Mouse (Mus musculus) layer of hippocampus, adult 9-11 months (tissue): ENCODE results near the gene Slc36a3.

Experiments used
- DNase-seq: peaks from one replicate; pipeline ENCODE4 v3.0.0; 2022

The Slc36a3 gene

DNA sequence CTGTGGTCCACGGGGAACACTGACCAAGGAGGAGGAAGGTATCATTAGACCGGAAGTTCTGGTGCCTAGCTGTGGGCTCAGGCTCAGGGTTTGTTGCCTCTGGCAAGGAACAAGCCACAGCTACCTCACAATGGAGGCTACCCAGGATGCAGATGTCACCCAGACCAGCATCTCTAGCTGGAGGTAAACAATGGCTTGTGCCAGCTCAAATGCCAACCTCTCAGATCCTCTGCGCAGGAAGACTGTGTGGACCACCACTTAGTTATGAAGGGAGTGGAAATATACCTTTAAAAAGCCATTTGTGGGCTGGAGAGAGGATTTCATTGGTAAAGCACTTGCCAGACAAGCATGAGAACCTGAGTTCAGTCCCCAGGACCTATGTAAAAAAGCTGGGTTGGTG lies at the start of gene Slc36a3:
Slc36a3 (minus strand) TSS at position 101 of the 400 bp plus-strand sequence.
- DNase-seq = no peak

DNA sequence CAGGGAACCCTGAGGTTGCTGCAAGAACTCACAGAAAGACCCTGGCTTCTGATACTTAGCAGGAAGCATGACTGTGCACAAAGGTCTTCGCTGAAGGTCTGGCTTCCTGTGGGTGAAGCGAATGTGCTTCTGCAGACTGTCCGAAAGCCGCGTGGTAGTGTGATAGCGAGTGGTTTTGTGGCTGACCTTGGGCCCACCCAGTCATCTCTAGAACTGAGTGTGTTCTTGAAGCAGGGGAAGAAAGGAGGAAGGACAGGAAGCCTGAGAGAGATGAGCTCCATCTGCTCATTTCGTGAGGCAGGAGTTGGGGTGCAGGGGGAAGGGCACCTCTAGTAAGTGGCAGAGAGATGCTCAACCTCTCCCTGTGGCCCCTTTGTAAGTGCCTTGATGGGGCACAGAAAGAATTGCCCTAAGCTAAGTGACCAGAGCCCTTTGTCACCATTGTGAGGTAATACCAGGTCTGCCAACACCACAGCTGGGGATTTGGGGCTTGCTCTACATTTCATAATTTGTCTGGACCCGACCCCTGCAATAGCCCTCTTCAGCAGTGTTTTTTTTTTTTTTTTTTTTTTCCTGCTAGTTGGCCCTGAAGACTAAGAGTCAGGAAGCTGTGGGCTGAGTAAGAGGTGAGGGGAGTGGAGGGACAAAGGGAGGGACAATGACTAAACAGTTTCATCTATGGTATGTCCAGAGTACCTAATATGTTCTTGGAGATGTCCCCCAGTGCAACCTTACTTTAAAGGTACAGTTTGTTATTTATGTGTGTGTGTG lies 46.4 kb upstream of the Slc36a3 start:
- no peak for DNase-seq

DNA sequence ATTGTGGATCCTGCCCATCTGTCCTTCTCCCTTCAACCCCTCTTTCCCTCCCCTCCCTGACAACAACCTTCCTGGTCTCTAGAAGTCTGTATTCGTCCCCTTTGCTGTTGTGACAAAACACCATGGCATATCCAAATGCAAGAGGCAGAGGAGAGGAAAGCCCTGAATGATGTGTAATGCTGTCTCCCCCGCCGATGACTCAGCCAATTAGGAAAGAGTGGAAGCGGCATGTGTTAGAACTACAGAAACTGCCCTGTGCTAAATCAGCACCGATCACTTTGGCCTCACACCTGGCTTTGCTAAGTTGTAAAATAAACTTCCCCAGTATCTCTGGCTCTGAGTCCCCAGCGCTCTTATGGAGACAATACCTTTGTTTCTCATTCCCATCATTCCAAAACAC lies 45.6 kb upstream of the Slc36a3 start:
- DNase-seq = no peak

DNA sequence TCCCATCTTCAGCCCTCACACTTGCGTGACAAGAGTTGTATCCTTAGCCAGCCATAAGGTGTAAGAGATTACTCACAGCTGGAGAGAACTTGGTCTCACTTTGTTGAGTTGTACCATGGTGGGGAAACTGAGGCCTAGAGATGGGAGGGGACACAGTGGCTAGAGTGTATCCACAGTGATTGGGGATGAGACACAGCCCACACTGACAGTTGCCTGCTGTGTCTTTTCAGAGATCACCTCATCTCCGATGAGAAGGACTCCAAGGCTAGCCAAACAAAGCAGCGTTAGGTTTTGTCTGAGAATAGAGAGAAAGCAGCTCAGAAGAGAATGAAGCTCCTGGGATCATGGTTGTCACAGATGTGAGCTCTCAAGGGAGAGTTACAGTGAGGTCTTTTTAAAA lies 38.7 kb upstream of the Slc36a3 start:
- no peak for DNase-seq

DNA sequence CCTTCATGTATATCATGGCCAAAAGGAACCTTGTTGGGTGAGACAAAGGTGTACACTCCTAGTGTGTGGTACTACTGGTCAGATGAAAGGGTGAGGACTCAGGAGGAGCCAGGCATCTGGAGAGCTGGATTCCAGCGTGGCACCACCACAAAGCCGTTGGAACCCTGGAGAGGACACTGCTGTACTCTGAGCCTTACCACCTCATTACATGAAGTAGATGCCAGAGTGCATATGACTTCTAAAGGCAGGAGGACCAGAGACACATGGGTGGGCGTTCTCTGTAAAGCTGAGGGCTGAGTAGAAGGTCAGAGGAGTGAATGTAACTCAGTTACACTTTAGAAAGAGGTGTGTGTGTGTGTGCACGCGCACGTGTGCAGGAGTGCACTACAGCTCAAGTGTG lies 36.3 kb upstream of the Slc36a3 start:
- no peak for DNase-seq

DNA sequence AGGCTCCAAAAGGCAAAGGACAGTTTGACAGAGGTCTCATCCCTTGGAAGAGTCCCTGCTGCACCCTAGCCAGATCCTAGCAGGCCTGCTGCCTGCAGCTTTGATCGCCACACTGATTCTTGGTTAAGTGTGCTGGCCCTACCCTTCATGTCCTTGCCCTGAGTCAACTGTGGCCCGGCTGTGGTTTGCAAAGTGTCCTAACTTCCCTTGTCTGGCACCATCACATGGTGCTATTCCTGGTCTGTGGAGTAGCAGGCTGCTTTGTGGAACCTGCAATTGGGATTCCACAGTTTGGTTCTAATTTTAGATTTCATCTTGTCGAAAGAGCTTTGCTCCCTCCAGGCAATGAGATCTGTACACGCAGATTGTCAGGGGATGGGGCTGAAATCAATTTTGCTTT lies 35.8 kb upstream of the Slc36a3 start:
- no peak for DNase-seq

DNA sequence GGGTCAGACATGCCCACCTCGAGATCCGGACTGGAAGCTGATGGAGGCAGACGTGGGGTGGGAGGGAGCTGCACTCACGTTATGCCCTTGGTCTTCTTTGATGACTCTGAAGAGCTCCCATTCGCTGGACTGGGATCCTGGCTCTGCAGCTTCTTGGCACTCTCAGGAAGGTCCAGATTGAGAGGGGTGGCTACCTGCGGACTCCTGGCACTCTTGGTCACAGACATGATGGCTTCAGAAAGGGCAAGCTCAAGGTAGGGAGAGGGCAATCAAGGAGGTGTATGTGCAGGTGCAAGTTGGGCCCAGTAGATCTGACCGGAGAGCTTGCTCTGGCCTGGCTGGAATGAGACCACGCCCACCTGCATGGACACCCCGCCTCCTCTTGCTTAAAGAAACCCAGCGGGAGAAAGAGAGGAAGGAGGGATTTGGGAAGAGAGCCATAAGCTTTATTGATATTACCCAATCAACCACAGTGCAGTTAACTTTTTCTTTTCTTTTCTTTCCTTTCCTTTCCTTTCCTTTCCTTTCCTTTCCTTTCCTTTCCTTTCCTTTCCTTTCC lies 33.3 kb upstream of the Slc36a3 start, which contains the start of gene Slc36a2:
Slc36a2 (minus strand) TSS at position 345 of the 559 bp plus-strand sequence.
- no peak for DNase-seq

DNA sequence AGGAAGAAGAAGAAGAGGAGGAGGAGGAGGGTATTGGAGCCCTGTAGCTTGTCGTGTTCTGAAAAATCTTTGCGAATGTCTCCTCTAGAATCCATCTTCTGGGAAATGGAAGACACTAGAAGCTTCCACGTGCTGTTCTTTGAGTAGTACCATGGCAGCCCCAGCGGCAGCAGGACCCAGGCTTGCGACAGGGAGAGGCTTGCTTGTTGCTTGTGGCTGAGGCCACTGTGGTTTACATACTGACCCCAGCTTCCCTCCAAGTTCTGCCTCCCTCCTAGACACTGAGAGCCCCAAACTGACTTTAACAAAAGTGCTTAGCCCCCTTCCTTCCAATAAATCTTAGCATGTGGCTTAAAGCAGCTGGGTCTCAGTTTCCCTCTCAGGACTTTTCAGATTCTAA lies 32.7 kb upstream of the Slc36a3 start:
- no peak for DNase-seq

DNA sequence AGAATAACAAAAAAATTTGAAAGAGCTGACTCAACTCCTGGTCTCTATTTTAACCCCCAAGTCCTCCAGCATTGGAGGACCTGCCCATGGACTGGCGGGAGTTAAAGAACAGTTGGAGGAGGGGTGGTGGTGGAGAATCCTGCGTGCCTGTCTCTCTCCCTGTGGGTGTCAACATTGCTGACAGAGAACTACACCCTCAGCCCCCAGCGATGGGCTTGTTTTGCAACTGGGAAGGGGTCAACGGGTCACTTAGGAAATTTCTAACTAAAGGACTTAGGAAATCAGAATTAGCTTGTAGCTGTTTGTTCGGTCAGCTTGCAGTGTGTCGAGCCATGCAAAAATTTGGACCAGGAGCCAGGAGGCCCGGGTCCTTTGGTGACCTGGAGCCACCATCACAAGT lies 31.6 kb upstream of the Slc36a3 start:
- no peak for DNase-seq

DNA sequence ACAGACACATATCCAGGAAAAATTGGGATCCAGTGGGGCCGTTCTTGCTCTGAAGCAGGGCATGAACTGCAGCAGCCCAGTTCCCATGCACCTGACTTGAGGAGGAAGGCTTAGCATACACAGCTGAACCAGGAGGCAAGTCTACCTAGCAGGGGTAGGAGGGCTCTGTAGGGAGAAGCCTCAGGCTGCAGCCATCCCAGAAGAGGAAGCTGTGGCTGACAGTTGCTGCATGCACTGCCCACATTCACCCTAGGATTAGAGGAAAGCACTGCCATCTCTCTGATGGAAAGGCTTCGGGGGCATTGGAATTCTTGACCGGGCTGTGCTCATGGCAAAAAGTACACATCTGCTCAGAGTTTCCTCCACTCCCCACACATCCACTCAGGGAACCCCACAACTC lies 28.3 kb upstream of the Slc36a3 start:
- no peak for DNase-seq

DNA sequence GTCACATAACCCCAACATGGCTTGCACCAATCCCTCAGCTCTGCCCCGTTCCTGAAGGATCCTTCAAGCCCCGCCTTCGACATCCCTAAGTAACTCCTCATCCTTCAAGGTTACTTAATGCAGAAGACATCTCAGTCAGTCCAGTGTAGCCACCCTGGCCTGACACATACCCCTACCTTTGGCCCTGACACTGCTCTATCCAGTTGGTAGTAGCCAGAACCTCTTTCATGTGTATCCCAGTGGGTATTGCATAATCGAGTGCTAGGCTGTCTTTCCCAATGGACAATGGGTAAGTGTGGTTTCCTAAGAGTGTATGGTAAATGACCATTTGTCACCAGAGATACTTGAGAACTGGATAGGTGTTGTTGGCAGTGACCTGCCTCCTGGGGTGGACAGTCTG lies 27.3 kb upstream of the Slc36a3 start:
- DNase-seq = no peak

DNA sequence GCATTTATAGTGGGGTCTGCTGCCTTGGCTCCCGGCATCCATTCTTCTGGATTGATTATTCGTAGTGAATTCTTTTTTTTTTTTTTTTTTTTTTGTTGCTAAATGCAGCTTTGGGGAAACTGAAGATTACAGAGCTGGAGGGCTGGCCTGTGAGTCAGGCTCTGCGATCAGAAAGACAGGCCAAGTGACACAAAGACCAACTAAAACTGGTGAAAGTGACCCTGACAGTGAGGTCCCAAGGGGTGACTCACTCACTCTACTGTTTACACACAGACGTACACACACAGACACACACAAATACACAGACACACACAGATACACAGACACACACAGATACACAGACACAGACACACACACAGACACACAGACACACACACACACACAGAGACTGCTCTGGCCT lies 19.0 kb upstream of the Slc36a3 start:
- no peak for DNase-seq

DNA sequence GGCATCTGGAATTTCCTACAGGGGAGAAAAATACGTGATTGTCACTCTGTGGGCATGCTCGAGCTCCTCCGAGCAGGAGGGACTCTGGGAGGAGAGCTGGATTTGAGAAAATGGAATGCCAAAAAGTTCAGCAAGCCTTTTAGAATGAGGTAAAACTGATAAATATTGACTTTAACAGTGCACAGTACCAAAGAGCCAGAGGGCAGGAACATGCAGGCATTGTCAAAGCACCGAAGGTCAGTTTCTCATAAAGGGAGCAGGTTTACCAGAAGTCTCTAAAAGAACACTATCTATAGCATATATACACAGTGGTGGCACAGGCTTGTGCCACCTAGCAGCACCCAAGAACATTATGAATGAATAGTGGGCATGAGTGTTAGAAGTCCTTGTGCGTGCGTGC lies 17.4 kb upstream of the Slc36a3 start:
- DNase-seq = no peak

DNA sequence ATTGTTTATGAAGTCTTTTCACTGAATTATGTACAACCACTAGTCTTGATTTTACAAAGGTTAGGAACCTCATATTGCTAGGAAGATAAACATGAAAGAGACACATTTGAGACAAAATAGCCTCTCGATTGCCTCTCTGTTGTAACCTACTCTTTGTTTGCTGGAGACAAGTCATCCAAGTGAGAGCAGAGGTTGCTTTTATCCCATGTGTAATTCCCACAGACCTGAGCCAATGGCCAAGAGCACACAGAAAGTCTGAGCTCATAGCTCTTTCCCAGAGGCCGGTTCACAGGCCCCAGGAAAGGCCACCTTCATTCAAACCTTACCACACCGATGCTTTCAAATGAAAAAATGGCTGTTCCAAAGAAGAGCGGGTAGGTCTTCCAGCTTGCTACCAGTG lies 17.0 kb upstream of the Slc36a3 start:
- DNase-seq = no peak

DNA sequence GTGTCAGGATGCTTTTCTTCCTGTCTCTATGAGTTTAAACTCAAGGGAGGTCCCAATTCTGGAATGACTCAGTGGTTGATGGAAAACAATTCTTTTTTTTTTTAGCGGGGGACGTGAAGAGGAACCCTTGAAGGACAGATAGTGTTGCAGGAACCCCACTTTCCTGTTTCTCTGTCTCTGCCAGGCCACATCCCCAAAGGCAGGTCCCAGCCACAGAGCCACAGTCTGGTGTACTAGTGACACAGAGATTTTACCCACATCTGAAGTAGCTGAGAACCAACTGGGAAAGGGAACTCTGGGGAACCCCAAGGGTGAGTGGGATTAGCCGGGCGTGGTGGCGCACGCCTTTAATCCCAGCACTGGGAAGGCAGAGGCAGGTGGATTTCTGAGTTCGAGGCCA lies 14.2 kb upstream of the Slc36a3 start:
- DNase-seq = no peak

DNA sequence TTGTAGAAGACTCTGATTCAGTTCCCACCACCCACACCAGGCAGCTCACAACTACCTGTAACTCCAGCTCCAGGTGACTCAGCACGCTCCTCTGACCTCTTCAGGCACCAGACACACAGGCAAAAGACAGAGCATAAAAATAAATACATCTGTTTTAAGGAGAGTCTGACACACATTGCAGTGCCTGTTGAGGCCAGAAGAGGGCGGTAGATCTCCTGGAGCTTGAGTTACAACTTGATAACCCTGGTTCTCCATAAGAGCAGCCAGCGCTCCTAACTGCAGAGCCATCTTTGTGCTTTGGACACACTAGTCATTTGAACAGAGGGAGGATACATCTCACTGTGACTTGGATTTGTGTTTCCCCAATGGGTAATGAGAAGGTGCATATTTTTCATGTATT lies 13.2 kb upstream of the Slc36a3 start:
- DNase-seq = peak; percentile 31

DNA sequence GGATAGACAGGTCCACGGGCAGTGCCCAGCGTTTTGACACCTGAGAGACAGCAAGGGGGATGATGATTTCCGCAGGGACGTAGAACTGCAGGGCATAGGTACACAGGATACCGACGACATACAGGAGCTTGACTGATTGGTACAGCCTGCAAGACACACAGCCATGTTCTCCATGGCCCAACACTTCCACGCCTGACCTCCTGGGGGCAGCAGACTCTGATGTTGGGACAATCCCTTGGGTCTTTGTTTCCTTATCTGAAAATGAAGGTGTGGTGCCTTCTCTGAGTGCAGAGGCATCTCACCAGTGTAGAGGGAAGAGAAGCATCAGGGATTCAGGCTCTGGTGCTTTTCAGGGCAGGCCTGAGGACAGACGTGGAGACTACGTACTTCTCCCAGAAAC lies 11.2 kb upstream of the Slc36a3 start:
- DNase-seq = peak; percentile 62

DNA sequence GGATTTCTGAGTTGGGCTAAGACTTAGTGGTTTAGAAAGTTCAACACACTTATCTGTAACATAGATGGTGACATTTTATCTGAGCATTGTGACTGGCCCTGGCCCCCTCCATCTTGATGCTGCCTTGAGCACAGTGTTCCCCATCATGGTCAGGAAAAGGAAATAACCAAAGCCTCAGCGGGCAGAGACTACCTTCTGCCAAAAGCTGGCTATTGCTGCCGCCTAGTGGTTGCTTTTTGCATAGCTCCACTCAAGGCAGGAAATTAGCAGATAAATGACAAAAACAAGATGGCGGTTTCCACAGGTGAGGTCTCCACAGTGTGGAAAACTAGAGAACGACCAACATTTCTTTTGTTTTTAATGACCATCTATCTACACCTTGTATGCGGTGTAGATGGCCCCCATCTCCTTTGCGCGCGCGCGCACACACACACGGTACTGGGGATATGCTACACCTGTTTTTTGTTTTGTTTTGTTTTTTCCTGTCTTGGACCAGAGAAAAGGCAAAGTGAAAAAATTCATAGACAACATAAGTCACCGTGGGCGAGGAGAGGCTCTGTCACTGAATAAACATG lies 7.4 kb upstream of the Slc36a3 start:
- peak; percentile 71 for DNase-seq

DNA sequence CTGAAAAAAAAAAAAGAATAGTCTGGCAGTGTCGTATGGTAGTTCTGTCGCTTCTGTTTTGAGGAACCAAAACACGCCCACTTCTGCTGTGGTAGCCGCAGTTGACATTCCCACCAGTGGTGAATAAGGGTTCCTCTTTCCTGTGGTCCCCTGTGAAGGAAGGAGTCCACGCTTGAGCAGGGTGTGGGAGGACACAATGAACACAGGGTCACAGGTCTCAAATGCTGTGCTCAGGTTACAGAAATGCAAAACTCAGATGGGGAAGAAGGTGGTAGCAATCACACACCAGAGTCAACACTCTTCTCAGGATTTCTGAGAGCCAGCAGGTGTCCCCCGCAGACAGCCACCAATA lies 3.5 kb upstream of the Slc36a3 start:
- peak; percentile 65 for DNase-seq

DNA sequence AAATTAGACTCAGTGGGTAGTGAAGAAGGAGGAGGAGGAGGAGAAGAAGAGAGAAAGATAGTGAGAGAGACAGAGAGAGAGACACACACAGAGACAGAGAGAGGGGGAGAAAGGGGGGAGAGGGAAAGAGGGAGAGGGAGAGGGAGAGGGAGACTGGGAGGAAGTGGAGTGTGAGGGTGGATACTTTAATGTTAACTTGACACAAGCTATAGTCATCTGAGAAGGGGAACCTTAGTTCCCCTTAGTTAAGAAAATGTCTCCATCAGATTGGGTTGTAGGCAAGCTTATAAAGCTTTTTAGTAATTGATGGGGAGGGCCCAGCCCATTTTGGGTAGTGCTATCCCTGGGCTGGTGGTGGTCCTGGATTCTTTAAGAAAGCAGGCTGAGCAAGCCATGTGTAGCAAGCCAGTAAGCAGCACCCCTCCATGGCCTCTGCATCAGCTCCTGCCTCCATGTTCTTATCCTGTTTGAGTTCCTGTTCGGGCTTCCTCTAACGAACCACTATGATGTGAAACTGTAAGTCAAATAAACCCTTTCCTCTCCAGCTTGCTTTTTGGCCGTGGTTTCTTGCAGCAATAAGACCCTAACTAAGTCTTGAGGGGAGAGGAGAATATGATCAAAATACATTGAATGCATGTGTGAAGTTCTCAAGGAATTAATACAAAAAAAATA lies 3.0 kb upstream of the Slc36a3 start:
- peak; percentile 4 for DNase-seq

DNA sequence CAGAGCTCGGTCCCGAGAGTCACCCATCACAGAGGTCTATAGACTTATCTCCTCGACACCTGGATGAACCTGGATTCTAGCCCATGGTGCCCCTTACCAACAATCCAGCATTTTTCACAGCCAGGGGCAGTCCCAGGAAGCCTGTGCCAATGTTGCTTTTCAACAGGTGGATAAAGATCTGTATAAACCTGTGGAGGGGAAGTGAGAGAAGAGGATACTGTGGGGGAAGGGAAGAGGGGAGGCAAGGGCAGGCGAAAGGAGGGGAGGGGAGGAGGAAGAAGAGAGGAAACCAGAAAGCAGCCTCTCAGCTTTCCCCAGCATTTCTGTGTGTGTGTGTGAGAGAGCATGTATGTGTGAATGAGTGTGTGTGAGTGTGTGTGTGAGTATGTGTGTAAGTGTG lies 3.0 kb downstream of the Slc36a3 start:
- no peak for DNase-seq

DNA sequence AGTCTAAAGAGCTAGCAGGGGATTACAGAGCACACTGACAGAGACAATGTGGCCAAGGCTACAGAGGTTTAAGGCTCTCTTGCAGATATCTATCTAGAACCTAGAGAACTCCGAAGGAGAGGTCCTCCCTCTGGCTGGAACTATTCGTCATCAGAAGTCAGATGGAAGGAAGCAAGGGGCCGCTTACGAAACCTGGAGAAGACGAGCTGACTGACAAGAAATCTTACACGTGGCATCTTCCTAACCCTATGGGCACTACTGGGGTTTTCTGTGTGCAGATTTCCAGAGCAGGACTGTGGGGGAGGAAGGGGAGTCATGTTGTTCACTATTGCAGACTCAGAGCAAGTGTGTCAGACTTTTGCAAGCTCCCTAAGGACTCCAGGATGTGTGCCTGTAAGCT lies 4.1 kb downstream of the Slc36a3 start:
- DNase-seq = no peak

DNA sequence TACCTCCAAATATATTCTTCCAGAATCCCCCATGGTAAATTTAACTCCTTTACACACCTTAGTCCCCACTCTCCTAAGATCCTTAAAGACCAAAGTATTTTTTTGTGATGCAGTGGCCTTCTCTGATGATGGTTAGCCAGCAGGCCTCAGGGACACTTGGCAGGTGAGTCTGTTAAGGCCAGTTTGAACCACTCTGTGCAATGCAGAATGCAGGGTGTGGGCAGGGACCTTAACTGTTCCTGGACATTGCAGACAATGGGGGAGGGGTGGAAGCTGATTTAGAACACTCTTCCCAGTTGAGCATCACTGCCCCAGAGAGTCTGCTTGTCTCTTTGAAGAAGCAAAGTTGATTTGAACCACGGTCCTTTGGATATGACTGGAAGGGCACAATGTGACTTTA lies 4.7 kb downstream of the Slc36a3 start:
- no peak for DNase-seq

DNA sequence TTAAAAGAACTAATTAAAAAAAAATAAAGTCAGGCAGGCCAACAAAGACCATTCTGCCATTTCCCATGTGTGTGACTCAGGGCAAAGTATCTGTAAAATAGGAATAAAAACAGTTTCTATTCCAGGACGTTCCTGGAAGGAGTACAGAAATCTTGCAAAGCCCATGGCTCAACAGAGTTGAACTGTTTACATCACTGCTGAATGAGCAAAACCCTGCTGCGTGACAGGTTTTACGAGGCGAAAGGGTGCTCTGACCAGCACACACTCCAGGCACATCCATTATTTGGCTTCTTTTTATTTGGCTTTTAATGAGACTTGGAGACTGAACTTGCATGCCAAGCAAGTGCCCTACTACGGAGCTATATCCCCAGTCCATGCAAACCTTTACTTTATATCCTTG lies 7.5 kb downstream of the Slc36a3 start:
- no peak for DNase-seq
